Mouse (Mus musculus): Measurements from ENCODE around the gene Bhlhe40. TPM values are rescaled to one million over a fixed set of nuclear protein-coding genes. Genes with fewer than 3 reads are reported as not detected.

The Bhlhe40 gene
- total and polyA plus RNA-seq, 3 experiments, result 0.48 to 0.76 TPM; not detected in 1

GRCm38 (mm10) chr6:108661412-108661811, 983 bp downstream of the Bhlhe40 start:
- Histone ChIP-seq H3K9me3 (replicated peaks) (no peaks in the 10 kb centered on the region; the same call in 1 of the 2 replicates), H3K4me1 (ENCODE audit: insufficient read depth, low read depth, low read length) (no peaks in the 10 kb centered on the region), H3K27me3 (ENCODE audit: insufficient read depth, low read length) (peaks cover 4% of the 10 kb centered on the region; the same call in 1 of the 2 replicates), H3K4me3 (ENCODE audit: low read depth, low read length) (no peak overlapping the region), H3K36me3 (replicated peaks) (no peaks in the 10 kb centered on the region)
- TF ChIP-seq CTCF (IDR thresholded peaks at IDR 0.05; ENCODE audit: low read depth, low read length), result peak; percentile 65
- no peak for TF ChIP-seq TAL1 (conservative IDR thresholded peaks at IDR 0.05; ENCODE audit: low read depth, low read length)
- DNase-seq (ENCODE audit: low spot score) (peak; percentile 44), ATAC-seq (ENCODE audit: extremely low read depth, insufficient number of reproducible peaks, low FRiP score, poor library complexity, severe bottlenecking) (peak; percentile 45; the same call in 1 of the 2 replicates)

- Histone ChIP-seq H3K9me3 (replicated peaks) (no peaks in the 10 kb centered on the region; the same call in 1 of the 2 replicates), H3K27me3 (ENCODE audit: insufficient read depth, low read length) (peaks cover 4% of the 10 kb centered on the region; the same call in 1 of the 2 replicates), H3K4me3 (ENCODE audit: low read depth, low read length) (no peak overlapping the region), H3K36me3 (replicated peaks) (no peaks in the 10 kb centered on the region), H3K4me1 (ENCODE audit: insufficient read depth, low read depth, low read length) (no peaks in the 10 kb centered on the region)
- DNase-seq (ENCODE audit: low spot score) (no peak), ATAC-seq (ENCODE audit: extremely low read depth, insufficient number of reproducible peaks, low FRiP score, poor library complexity, severe bottlenecking) (no peak)
- TF ChIP-seq CTCF (IDR thresholded peaks at IDR 0.05; ENCODE audit: low read depth, low read length), result no peak
- no peak for TF ChIP-seq POLR2AphosphoS5 (IDR thresholded peaks at IDR 0.05; ENCODE audit: insufficient replicate concordance, low read depth, low read length)
- TF ChIP-seq GATA1 (IDR thresholded peaks at IDR 0.05; ENCODE audit: borderline replicate concordance, low read length), result no peak
- no peak for TF ChIP-seq TAL1 (conservative IDR thresholded peaks at IDR 0.05; ENCODE audit: low read depth, low read length)
- TF ChIP-seq GATA2 (IDR thresholded peaks at IDR 0.05; ENCODE audit: borderline replicate concordance, low read depth, low read length), result no peak
These were observed 1.5 kb downstream of the Bhlhe40 start for GRCm38 (mm10) chr6:108661890-108662289.

GRCm38 (mm10) chr6:108662314-108663240, 2.1 kb downstream of the Bhlhe40 start:
- Histone ChIP-seq H3K4me1 (ENCODE audit: insufficient read depth, low read depth, low read length) (no peaks in the 10 kb centered on the region), H3K9me3 (replicated peaks) (no peaks in the 10 kb centered on the region; the same call in 1 of the 2 replicates), H3K27me3 (ENCODE audit: insufficient read depth, low read length) (peaks cover 4% of the 10 kb centered on the region; the same call in 1 of the 2 replicates), H3K4me3 (ENCODE audit: low read depth, low read length) (no peak overlapping the region), H3K36me3 (replicated peaks) (no peaks in the 10 kb centered on the region)
- no peak for ATAC-seq (ENCODE audit: extremely low read depth, insufficient number of reproducible peaks, low FRiP score, poor library complexity, severe bottlenecking)
- no peak for DNase-seq (ENCODE audit: low spot score)
- TF ChIP-seq TAL1 (conservative IDR thresholded peaks at IDR 0.05; ENCODE audit: low read depth, low read length) (no peak), CTCF (IDR thresholded peaks at IDR 0.05; ENCODE audit: low read depth, low read length) (no peak), GATA1 (IDR thresholded peaks at IDR 0.05; ENCODE audit: borderline replicate concordance, low read length) (no peak), GATA2 (IDR thresholded peaks at IDR 0.05; ENCODE audit: borderline replicate concordance, low read depth, low read length) (no peak), POLR2AphosphoS5 (IDR thresholded peaks at IDR 0.05; ENCODE audit: insufficient replicate concordance, low read depth, low read length) (no peak)

GRCm38 (mm10) chr6:108663241-108664194, 3.1 kb downstream of the Bhlhe40 start:
- H3K36me3 ChIP-seq (replicated peaks), result no peaks in the 10 kb centered on the region
- peaks cover 8% of the 10 kb centered on the region; the same call in 1 of the 2 replicates for H3K27me3 ChIP-seq (ENCODE audit: insufficient read depth, low read length)
- ATAC-seq (ENCODE audit: extremely low read depth, insufficient number of reproducible peaks, low FRiP score, poor library complexity, severe bottlenecking), result no peak
- TF ChIP-seq GATA1 (IDR thresholded peaks at IDR 0.05; ENCODE audit: borderline replicate concordance, low read length), result no peak
- TF ChIP-seq CTCF (IDR thresholded peaks at IDR 0.05; ENCODE audit: low read depth, low read length), result no peak
- no peak overlapping the region for H3K4me3 ChIP-seq (ENCODE audit: low read depth, low read length)
- no peaks in the 10 kb centered on the region; the same call in 1 of the 2 replicates for H3K9me3 ChIP-seq (replicated peaks)
- no peaks in the 10 kb centered on the region for H3K4me1 ChIP-seq (ENCODE audit: insufficient read depth, low read depth, low read length)
- no peak for DNase-seq (ENCODE audit: low spot score)

- no peak for TF ChIP-seq CTCF (IDR thresholded peaks at IDR 0.05; ENCODE audit: low read depth, low read length)
- no peak for TF ChIP-seq POLR2AphosphoS5 (IDR thresholded peaks at IDR 0.05; ENCODE audit: insufficient replicate concordance, low read depth, low read length)
- no peak for TF ChIP-seq GATA1 (IDR thresholded peaks at IDR 0.05; ENCODE audit: borderline replicate concordance, low read length)
- no peak for TF ChIP-seq TAL1 (conservative IDR thresholded peaks at IDR 0.05; ENCODE audit: low read depth, low read length)
- no peak for TF ChIP-seq GATA2 (IDR thresholded peaks at IDR 0.05; ENCODE audit: borderline replicate concordance, low read depth, low read length)
- Histone ChIP-seq H3K4me3 (ENCODE audit: low read depth, low read length) (no peak overlapping the region), H3K4me1 (ENCODE audit: insufficient read depth, low read depth, low read length) (no peaks in the 10 kb centered on the region), H3K9me3 (replicated peaks) (no peaks in the 10 kb centered on the region; the same call in 1 of the 2 replicates), H3K36me3 (replicated peaks) (no peaks in the 10 kb centered on the region), H3K27me3 (ENCODE audit: insufficient read depth, low read length) (peaks cover 9% of the 10 kb centered on the region)
- ATAC-seq (ENCODE audit: extremely low read depth, insufficient number of reproducible peaks, low FRiP score, poor library complexity, severe bottlenecking) (no peak), DNase-seq (ENCODE audit: low spot score) (no peak)
These were observed 4.2 kb downstream of the Bhlhe40 start for GRCm38 (mm10) chr6:108664533-108665150.

Measured in G1E (cell line).